Mouse (Mus musculus): ENCODE data around the gene Nipal1.
A peak's percentile ranks its signal among the peaks of the same experiment; 100 is the strongest.

The Nipal1 gene

DNA sequence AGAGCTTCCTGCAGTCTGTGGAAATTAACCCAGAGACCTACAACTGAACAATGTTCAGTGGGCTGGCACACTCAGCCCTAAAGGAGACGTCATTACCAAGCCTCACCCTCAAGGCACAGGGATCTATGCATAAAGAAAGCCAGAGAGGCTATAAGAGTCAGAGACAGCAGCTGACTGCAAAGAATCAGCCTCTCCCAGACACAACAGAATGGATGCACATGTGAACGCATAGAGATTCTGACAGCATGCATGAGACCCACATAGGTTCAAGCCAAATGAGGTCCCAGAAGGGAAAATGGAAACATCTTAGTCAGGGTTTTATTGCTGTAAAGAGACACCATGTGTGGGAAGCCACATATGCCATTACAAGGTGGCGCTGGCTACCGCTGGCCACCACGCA is 42.9 kb downstream of the Nipal1 start:
- Histone ChIP-seq H3K27me3 (ENCODE audit: control insufficient read depth, insufficient read depth, low read length, poor library complexity, severe bottlenecking) (no peaks in the 10 kb centered on the region), H3K36me3 (ENCODE audit: control insufficient read depth, insufficient read depth, low read length, poor library complexity, severe bottlenecking) (no peaks in the 10 kb centered on the region)
- no peak for DNase-seq (ENCODE audit: low read depth, low spot score)

- no peaks in the 10 kb centered on the region for H3K36me3 ChIP-seq (ENCODE audit: control insufficient read depth, insufficient read depth, low read length, poor library complexity, severe bottlenecking)
- no peak for DNase-seq (ENCODE audit: low read depth, low spot score)
Observed at GRCm38 (mm10) chr5:72694684-72695083, 47.1 kb downstream of the Nipal1 start.

DNA sequence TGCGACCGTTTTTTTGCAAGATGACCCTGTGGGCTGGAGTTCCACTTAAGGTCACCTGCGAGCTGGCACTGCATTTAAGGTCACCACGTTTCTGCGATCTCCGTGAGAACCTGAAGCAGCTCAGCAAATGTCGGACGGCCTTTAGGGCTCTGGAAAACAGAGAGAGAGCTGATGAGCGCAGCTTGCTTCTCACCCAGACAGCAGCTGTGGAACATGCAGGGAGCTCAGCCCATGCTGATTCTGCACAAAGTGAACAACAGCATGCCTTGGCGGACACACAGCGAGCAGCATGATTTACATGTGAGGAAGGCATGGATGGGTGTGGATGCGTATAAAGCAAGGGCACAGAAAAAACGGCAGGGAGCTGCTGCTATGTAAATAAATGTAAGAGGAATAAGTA is 48.9 kb downstream of the Nipal1 start:
- H3K27me3 ChIP-seq (ENCODE audit: control insufficient read depth, insufficient read depth, low read length, poor library complexity, severe bottlenecking) = no peaks in the 10 kb centered on the region
- DNase-seq (ENCODE audit: low read depth, low spot score) = no peak
- H3K36me3 ChIP-seq (ENCODE audit: control insufficient read depth, insufficient read depth, low read length, poor library complexity, severe bottlenecking) = no peaks in the 10 kb centered on the region

More at GRCm38 (mm10) chr5:72694684-72695083, 47.1 kb downstream of the Nipal1 start:
- no peaks in the 10 kb centered on the region for H3K27me3 ChIP-seq (ENCODE audit: control insufficient read depth, insufficient read depth, low read length, poor library complexity, severe bottlenecking)

DNA sequence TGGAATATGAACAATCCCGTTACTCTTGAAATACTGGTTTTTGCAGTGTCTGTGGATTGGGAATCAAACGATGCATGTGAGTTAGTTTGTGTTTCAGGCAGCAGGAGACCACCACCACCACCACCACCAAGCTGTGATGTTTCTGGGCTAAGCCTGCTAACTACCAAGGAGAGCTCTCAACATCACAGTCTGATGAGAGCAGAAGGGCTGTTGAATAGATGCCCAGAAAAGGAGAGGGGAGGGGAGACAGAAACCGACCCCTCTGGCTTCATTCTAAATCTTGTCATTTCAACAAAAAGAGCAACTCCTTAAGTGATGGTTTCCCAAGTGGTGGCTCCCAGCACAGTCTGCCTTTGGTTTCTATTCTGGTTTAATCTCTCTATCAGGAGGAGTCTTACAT is 50.7 kb downstream of the Nipal1 start:
- H3K36me3 ChIP-seq (ENCODE audit: control insufficient read depth, insufficient read depth, low read length, poor library complexity, severe bottlenecking) = no peaks in the 10 kb centered on the region
- no peaks in the 10 kb centered on the region for H3K27me3 ChIP-seq (ENCODE audit: control insufficient read depth, insufficient read depth, low read length, poor library complexity, severe bottlenecking)
- no peak for DNase-seq (ENCODE audit: low read depth, low spot score)

- Histone ChIP-seq H3K36me3 (ENCODE audit: control insufficient read depth, insufficient read depth, low read length, poor library complexity, severe bottlenecking) (no peaks in the 10 kb centered on the region), H3K27me3 (ENCODE audit: control insufficient read depth, insufficient read depth, low read length, poor library complexity, severe bottlenecking) (no peaks in the 10 kb centered on the region)
- DNase-seq (ENCODE audit: low read depth, low spot score) = no peak
Observed at GRCm38 (mm10) chr5:72698818-72699499, 51.4 kb downstream of the Nipal1 start.

- no peak for DNase-seq (ENCODE audit: low read depth, low spot score)
- Histone ChIP-seq H3K27me3 (ENCODE audit: control insufficient read depth, insufficient read depth, low read length, poor library complexity, severe bottlenecking) (no peaks in the 10 kb centered on the region), H3K36me3 (ENCODE audit: control insufficient read depth, insufficient read depth, low read length, poor library complexity, severe bottlenecking) (no peaks in the 10 kb centered on the region)
Observed at GRCm38 (mm10) chr5:72699500-72699818, 51.9 kb downstream of the Nipal1 start.

DNA sequence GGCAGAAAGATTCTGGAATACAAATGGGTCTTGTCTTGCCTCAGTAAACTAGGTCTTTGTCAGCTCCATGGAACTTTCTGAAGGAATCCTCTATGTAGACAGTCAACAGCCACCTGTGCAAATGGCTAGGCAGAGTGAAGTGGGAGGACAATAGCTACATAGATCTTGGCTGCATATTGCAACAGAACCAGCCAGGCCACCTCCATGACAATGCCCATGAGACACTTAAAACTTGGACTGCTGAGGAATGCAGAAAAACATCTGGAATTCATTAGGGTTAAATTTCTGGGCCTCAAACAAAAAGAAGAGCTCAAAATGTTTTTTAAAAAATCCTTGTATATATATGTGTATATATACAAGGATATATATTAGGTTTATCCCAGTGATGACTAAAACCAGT is 54.6 kb downstream of the Nipal1 start:
- no peak for DNase-seq (ENCODE audit: low read depth, low spot score)
- no peaks in the 10 kb centered on the region for H3K36me3 ChIP-seq (ENCODE audit: control insufficient read depth, insufficient read depth, low read length, poor library complexity, severe bottlenecking)
- H3K27me3 ChIP-seq (ENCODE audit: control insufficient read depth, insufficient read depth, low read length, poor library complexity, severe bottlenecking) = no peaks in the 10 kb centered on the region

GRCm38 (mm10) chr5:72706095-72706494 is 58.5 kb downstream of the Nipal1 start:
- H3K27me3 ChIP-seq (ENCODE audit: control insufficient read depth, insufficient read depth, low read length, poor library complexity, severe bottlenecking) = no peaks in the 10 kb centered on the region
- DNase-seq (ENCODE audit: low read depth, low spot score) = no peak
- no peaks in the 10 kb centered on the region for H3K36me3 ChIP-seq (ENCODE audit: control insufficient read depth, insufficient read depth, low read length, poor library complexity, severe bottlenecking)

DNA sequence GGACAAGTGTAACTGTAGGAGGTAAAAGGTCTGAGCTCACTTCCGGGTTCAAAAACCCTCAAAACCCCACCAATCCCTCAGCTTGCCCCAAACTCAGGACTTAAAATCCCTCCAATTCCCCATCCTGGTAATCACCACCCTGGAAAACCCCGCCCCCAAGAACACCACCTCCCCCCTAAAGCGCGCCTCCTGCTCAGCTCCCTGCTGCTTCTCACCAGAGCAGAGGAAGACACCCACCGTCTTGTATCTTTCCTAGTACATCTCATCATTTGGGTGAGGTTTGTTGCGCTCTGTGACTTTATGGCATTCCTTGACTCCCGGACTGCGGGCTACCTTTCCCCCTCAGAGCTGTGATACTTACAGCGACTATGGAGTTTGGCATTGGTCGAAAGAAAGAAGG is 59.1 kb downstream of the Nipal1 start:
- DNase-seq (ENCODE audit: low read depth, low spot score) = no peak
- Histone ChIP-seq H3K36me3 (ENCODE audit: control insufficient read depth, insufficient read depth, low read length, poor library complexity, severe bottlenecking) (no peaks in the 10 kb centered on the region), H3K27me3 (ENCODE audit: control insufficient read depth, insufficient read depth, low read length, poor library complexity, severe bottlenecking) (no peaks in the 10 kb centered on the region)

- H3K27me3 ChIP-seq (ENCODE audit: control insufficient read depth, insufficient read depth, low read length, poor library complexity, severe bottlenecking) = no peaks in the 10 kb centered on the region
- no peak for DNase-seq (ENCODE audit: low read depth, low spot score)
- H3K36me3 ChIP-seq (ENCODE audit: control insufficient read depth, insufficient read depth, low read length, poor library complexity, severe bottlenecking) = no peaks in the 10 kb centered on the region
Observed at GRCm38 (mm10) chr5:72709451-72709850, 61.9 kb downstream of the Nipal1 start.

DNA sequence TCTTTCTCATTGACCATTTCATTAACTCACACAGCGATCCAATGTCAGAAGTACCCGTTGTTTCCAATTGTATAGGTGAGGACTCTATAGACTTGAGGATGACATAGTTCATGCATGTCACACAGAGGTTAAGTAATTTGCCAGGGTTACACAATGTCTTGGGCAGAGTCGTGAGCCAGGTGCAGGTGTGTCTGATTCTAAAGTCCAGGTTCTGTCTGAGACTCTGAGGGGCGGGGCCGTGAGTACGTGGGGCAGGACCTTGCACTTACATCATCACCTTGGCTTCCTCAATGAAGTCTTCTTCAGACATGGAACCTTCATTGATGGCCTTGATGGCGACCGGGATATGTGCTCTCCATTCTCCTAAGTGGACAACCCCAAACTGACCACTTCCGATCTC is 62.4 kb downstream of the Nipal1 start:
- Histone ChIP-seq H3K36me3 (ENCODE audit: control insufficient read depth, insufficient read depth, low read length, poor library complexity, severe bottlenecking) (no peaks in the 10 kb centered on the region), H3K27me3 (ENCODE audit: control insufficient read depth, insufficient read depth, low read length, poor library complexity, severe bottlenecking) (no peaks in the 10 kb centered on the region)
- DNase-seq (ENCODE audit: low read depth, low spot score) = no peak

DNA sequence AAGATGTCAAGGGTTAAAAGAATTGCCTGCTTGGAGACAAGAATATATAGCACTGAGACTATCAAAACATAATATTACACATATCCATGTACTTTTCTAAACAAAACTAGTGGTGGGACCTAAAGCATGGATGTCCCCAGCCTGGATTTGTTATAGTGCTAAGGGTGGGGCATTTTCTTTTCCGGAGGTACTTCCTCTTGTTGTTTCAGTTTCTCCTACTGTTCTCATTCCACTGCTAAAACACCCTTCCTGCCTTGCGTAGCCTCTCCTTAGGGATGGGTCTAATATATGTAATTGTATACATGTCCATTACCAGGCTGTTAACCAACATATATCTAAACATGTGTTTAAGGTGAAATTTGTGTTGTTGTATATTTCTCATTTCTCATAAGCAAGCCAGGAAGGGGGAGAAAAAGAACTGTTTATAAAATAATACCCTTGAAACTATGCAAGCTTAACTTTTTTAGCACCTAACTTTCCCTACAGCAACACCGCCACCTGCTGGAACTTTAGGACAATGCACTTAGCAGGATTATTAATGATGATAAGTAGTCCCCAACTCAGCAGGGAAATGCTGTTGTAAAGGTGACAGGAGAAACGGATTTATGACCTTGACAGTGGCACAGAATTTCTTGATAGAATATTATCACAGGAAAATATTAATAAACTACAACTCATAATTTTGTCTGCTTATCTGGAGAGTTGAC is 63.1 kb downstream of the Nipal1 start:
- no peaks in the 10 kb centered on the region for H3K36me3 ChIP-seq (ENCODE audit: control insufficient read depth, insufficient read depth, low read length, poor library complexity, severe bottlenecking)
- DNase-seq (ENCODE audit: low read depth, low spot score) = peak; percentile 76
- H3K27me3 ChIP-seq (ENCODE audit: control insufficient read depth, insufficient read depth, low read length, poor library complexity, severe bottlenecking) = no peaks in the 10 kb centered on the region

- no peaks in the 10 kb centered on the region for H3K36me3 ChIP-seq (ENCODE audit: control insufficient read depth, insufficient read depth, low read length, poor library complexity, severe bottlenecking)
- no peaks in the 10 kb centered on the region for H3K27me3 ChIP-seq (ENCODE audit: control insufficient read depth, insufficient read depth, low read length, poor library complexity, severe bottlenecking)
- peak; percentile 36 for DNase-seq (ENCODE audit: low read depth, low spot score)
Observed at GRCm38 (mm10) chr5:72720587-72720986, 73.0 kb downstream of the Nipal1 start.

Data from splenic B cell, adult 2 months (primary cell).